Mouse (Mus musculus) kidney, embryonic 15.5 days (tissue): ENCODE measurements around the gene Zfp467. TPM values are rescaled to one million over a fixed set of nuclear protein-coding genes. Genes with fewer than 3 reads are reported as not detected.

Experiments used
- ATAC-seq: fragments of 200-750 bp; cut with Nextera tagmentation; replicated peaks from 2 replicates; pipeline ENCODE4 v1.8.0; 2017; ENCODE audit warnings: moderate TSS enrichment; ENCODE audit not compliant: low FRiP score
- H3K27ac ChIP-seq: fragments of 300-500 bp; sonication (generic); 2 replicates; pipeline ENCODE4 v1.5.1; 2015; ENCODE audit warnings: mild to moderate bottlenecking, inconsistent platforms
- H3K27me3 ChIP-seq: fragments of 300-500 bp; sonication (generic); 2 replicates; pipeline ENCODE4 v1.6.1; 2015; ENCODE audit warnings: inconsistent platforms
- H3K36me3 ChIP-seq: fragments of 300-500 bp; sonication (generic); 2 replicates; pipeline ENCODE4 v1.6.1; 2015; ENCODE audit warnings: inconsistent platforms
- H3K4me1 ChIP-seq: fragments of 300-500 bp; sonication (generic); 2 replicates; pipeline ENCODE4 v1.6.1; 2015; ENCODE audit warnings: inconsistent platforms
- H3K4me2 ChIP-seq: fragments of 300-500 bp; sonication (generic); 2 replicates; pipeline ENCODE4 v1.6.1; 2015; ENCODE audit warnings: moderate library complexity, mild to moderate bottlenecking, inconsistent platforms
- H3K4me3 ChIP-seq: fragments of 300-500 bp; sonication (generic); replicated peaks from 2 replicates; pipeline ENCODE4 v1.5.1; 2015; ENCODE audit warnings: mild to moderate bottlenecking, inconsistent platforms
- H3K9ac ChIP-seq: fragments of 300-500 bp; sonication (generic); 2 replicates; pipeline ENCODE4 v1.6.1; 2015; ENCODE audit warnings: mild to moderate bottlenecking, inconsistent platforms
- H3K9me3 ChIP-seq: fragments of 300-500 bp; sonication (generic); replicated peaks from 2 replicates; pipeline ENCODE4 v1.6.1; 2016; ENCODE audit warnings: inconsistent platforms
- WGBS: fragments of 180-500 bp; shearing (Covaris S2); methylation state at CpG from one replicate; pipeline ENCODE4 v1.1.7; 2015; ENCODE audit warnings: mixed read lengths; 5-methylcytosine and 5-hydroxymethylcytosine counted together
- polyA plus RNA-seq: library from polyadenylated mRNA; unstranded; fragments of >200 nt; fragmentation: Nextera tagmentation; extraction: Ambion mirVana; gene quantifications from 2 replicates; pipeline ENCODE4 v1.2.1, GENCODE M21; 2015

Zfp467 gene
- polyA plus RNA-seq, 1 experiment from 2014 or later = 29.6 TPM

GRCm38 (mm10) chr6:48452771-48453170 is 7.1 kb upstream of the Zfp467 start:
- no peaks in the 10 kb centered on the region for H3K9me3 ChIP-seq
- H3K4me2 ChIP-seq = no peak overlapping the region
- H3K4me1 ChIP-seq = peaks cover 9% of the 10 kb centered on the region; the same call in 1 of the 2 replicates
- no peak overlapping the region for H3K27ac ChIP-seq
- ATAC-seq = no peak
- no peaks in the 10 kb centered on the region for H3K27me3 ChIP-seq
- H3K9ac ChIP-seq = no peak overlapping the region
- 77% methylated on average over 3 of the region's 3 CpGs for WGBS
- no peak overlapping the region for H3K4me3 ChIP-seq
- H3K36me3 ChIP-seq = no peaks in the 10 kb centered on the region

- Histone ChIP-seq H3K4me3 (no peak overlapping the region), H3K27me3 (no peaks in the 10 kb centered on the region), H3K4me1 (peaks cover 15% of the 10 kb centered on the region), H3K36me3 (no peaks in the 10 kb centered on the region), H3K4me2 (no peak overlapping the region), H3K9me3 (no peaks in the 10 kb centered on the region), H3K9ac (no peak overlapping the region), H3K27ac (no peak overlapping the region)
- ATAC-seq = no peak
- WGBS = 62% methylated on average over 1 of the region's 1 CpGs
These were observed 6.5 kb upstream of the Zfp467 start for GRCm38 (mm10) chr6:48452151-48452550.

- peaks cover 32% of the 10 kb centered on the region for H3K4me1 ChIP-seq
- H3K36me3 ChIP-seq = no peaks in the 10 kb centered on the region
- H3K27me3 ChIP-seq = no peaks in the 10 kb centered on the region
- no peak overlapping the region for H3K4me3 ChIP-seq
- H3K9me3 ChIP-seq = no peaks in the 10 kb centered on the region
- 65% methylated on average over 7 of the region's 7 CpGs for WGBS
- no peak overlapping the region for H3K27ac ChIP-seq
- H3K9ac ChIP-seq = no peak overlapping the region
- H3K4me2 ChIP-seq = no peak overlapping the region
- ATAC-seq = no peak
These were observed 2.9 kb upstream of the Zfp467 start for GRCm38 (mm10) chr6:48448527-48448926.

- H3K27ac ChIP-seq = peak within 1 kb of the TSS; percentile 98; the same call in 1 of the 2 replicates
- WGBS = 87% methylated on average over 1 of the region's 1 CpGs
These were observed 2.3 kb upstream of the Zfp467 start, which contains the start of gene Sspo for GRCm38 (mm10) chr6:48447929-48448328. TSS of gene Sspo (plus strand) at chr6:48448229.

GRCm38 (mm10) chr6:48446896-48447295 is 1.3 kb upstream of the Zfp467 start:
- H3K27me3 ChIP-seq = no peaks in the 10 kb centered on the region
- 0 out of 2 replicates have a peak, but pooled peaks cover 2% of the 10 kb centered on the region for H3K9me3 ChIP-seq
- no peak for ATAC-seq
- H3K27ac ChIP-seq = peak overlapping the region; percentile 98
- peaks cover 46% of the 10 kb centered on the region for H3K4me1 ChIP-seq
- H3K9ac ChIP-seq = no peak overlapping the region
- H3K36me3 ChIP-seq = peaks cover 11% of the 10 kb centered on the region
- no peak overlapping the region for H3K4me3 ChIP-seq
- 88% methylated on average over 3 of the region's 3 CpGs for WGBS
- H3K4me2 ChIP-seq = 0 out of 2 replicates have a peak overlapping the region, but pooled peaks have one; percentile 85

More at GRCm38 (mm10) chr6:48447929-48448328, 2.3 kb upstream of the Zfp467 start, which contains the start of gene Sspo:
- Histone ChIP-seq H3K9me3 (no peaks in the 10 kb centered on the region), H3K9ac (no peak within 1 kb of the TSS), H3K4me1 (peaks cover 38% of the 10 kb centered on the region), H3K4me2 (no peak within 1 kb of the TSS), H3K27me3 (no peaks in the 10 kb centered on the region), H3K36me3 (peaks cover under 1% of the 10 kb centered on the region; the same call in 1 of the 2 replicates), H3K4me3 (no peak within 1 kb of the TSS)
- no peak for ATAC-seq

GRCm38 (mm10) chr6:48446256-48446655 is 631 bp upstream of the Zfp467 start:
- no peak for ATAC-seq
- peaks cover 17% of the 10 kb centered on the region for H3K36me3 ChIP-seq
- H3K9me3 ChIP-seq = 0 out of 2 replicates have a peak, but pooled peaks cover 2% of the 10 kb centered on the region
- H3K4me1 ChIP-seq = peaks cover 53% of the 10 kb centered on the region
- H3K4me2 ChIP-seq = peak overlapping the region; percentile 85
- 21% methylated on average over 3 of the region's 3 CpGs for WGBS
- H3K9ac ChIP-seq = peak overlapping the region; percentile 87
- H3K27me3 ChIP-seq = no peaks in the 10 kb centered on the region
- peak overlapping the region; percentile 98 for H3K27ac ChIP-seq
- peak overlapping the region; percentile 89 for H3K4me3 ChIP-seq

GRCm38 (mm10) chr6:48444310-48445180 is 1.1 kb downstream of the Zfp467 start:
- H3K27me3 ChIP-seq = no peaks in the 10 kb centered on the region
- H3K4me2 ChIP-seq = peak overlapping the region; percentile 85
- under 1% methylated on average over 27 of the region's 34 CpGs for WGBS
- H3K27ac ChIP-seq = peak overlapping the region; percentile 98
- H3K9me3 ChIP-seq = 0 out of 2 replicates have a peak, but pooled peaks cover 2% of the 10 kb centered on the region
- H3K9ac ChIP-seq = peak overlapping the region; percentile 87
- peak overlapping the region; percentile 89 for H3K4me3 ChIP-seq
- ATAC-seq = peak; percentile 57
- peaks cover 31% of the 10 kb centered on the region for H3K36me3 ChIP-seq
- peaks cover 70% of the 10 kb centered on the region for H3K4me1 ChIP-seq

- peaks cover 75% of the 10 kb centered on the region for H3K4me1 ChIP-seq
- H3K4me3 ChIP-seq = peak overlapping the region; percentile 89
- peak overlapping the region; percentile 47 for H3K9ac ChIP-seq
- peaks cover 39% of the 10 kb centered on the region for H3K36me3 ChIP-seq
- peak; percentile 83 for ATAC-seq
- 2% methylated on average over 19 of the region's 19 CpGs for WGBS
- H3K4me2 ChIP-seq = peak overlapping the region; percentile 85
- H3K27ac ChIP-seq = peak overlapping the region; percentile 98
- 0 out of 2 replicates have a peak, but pooled peaks cover 2% of the 10 kb centered on the region for H3K9me3 ChIP-seq
- H3K27me3 ChIP-seq = no peaks in the 10 kb centered on the region
These were observed 1.9 kb downstream of the Zfp467 start for GRCm38 (mm10) chr6:48443592-48444309.

GRCm38 (mm10) chr6:48440306-48441014 is 5.2 kb downstream of the Zfp467 start:
- Histone ChIP-seq H3K27me3 (no peaks in the 10 kb centered on the region), H3K4me2 (0 out of 2 replicates have a peak overlapping the region, but pooled peaks have one; percentile 19), H3K4me3 (no peak overlapping the region), H3K4me1 (peaks cover 75% of the 10 kb centered on the region), H3K27ac (peak overlapping the region; percentile 88), H3K9ac (no peak overlapping the region), H3K9me3 (0 out of 2 replicates have a peak, but pooled peaks cover 2% of the 10 kb centered on the region), H3K36me3 (peaks cover 58% of the 10 kb centered on the region)
- peak; percentile 10; the same call in 1 of the 2 replicates for ATAC-seq
- 23% methylated on average over 14 of the region's 14 CpGs for WGBS

- Histone ChIP-seq H3K36me3 (peaks cover 58% of the 10 kb centered on the region), H3K27ac (peak overlapping the region; percentile 88), H3K9ac (no peak overlapping the region), H3K4me3 (no peak overlapping the region), H3K4me1 (peaks cover 83% of the 10 kb centered on the region), H3K27me3 (no peaks in the 10 kb centered on the region), H3K9me3 (0 out of 2 replicates have a peak, but pooled peaks cover 2% of the 10 kb centered on the region), H3K4me2 (no peak overlapping the region)
- ATAC-seq = no peak
These were observed 6.0 kb downstream of the Zfp467 start for GRCm38 (mm10) chr6:48439654-48440053.

GRCm38 (mm10) chr6:48438475-48439125 is 7.0 kb downstream of the Zfp467 start:
- H3K36me3 ChIP-seq = peaks cover 58% of the 10 kb centered on the region
- no peak for ATAC-seq
- no peak overlapping the region for H3K9ac ChIP-seq
- H3K27me3 ChIP-seq = no peaks in the 10 kb centered on the region
- no peak overlapping the region for H3K4me3 ChIP-seq
- 0 out of 2 replicates have a peak, but pooled peaks cover 2% of the 10 kb centered on the region for H3K9me3 ChIP-seq
- H3K4me2 ChIP-seq = peak overlapping the region; percentile 19; the same call in 1 of the 2 replicates
- 47% methylated on average over 55 of the region's 55 CpGs for WGBS
- peaks cover 84% of the 10 kb centered on the region for H3K4me1 ChIP-seq
- no peak overlapping the region for H3K27ac ChIP-seq
